Mouse (Mus musculus) brown adipose tissue, adult 24 weeks (tissue): ENCODE data around the gene Slc9c1. TPM values are rescaled to one million over a fixed set of nuclear protein-coding genes. Genes with fewer than 3 reads are reported as not detected.

ENCODE experiments used
- H3K27ac ChIP-seq: fragments of 200-500 bp; replicated peaks from 2 replicates; pipeline ENCODE4 v1.5.1; 2012; ENCODE audit warnings: low read depth, mild to moderate bottlenecking, low read length
- H3K4me1 ChIP-seq: fragments of 200-500 bp; 2 replicates; pipeline ENCODE4 v1.6.1; 2012; ENCODE audit warnings: low read length, mixed read lengths; ENCODE audit not compliant: control insufficient read depth, insufficient read depth, insufficient read length
- H3K4me3 ChIP-seq: fragments of 200-500 bp; 2 replicates; pipeline ENCODE4 v1.5.1; 2012; ENCODE audit warnings: low read depth, mild to moderate bottlenecking, low read length, moderate library complexity; ENCODE audit not compliant: insufficient read depth
- polyA plus RNA-seq: library from polyadenylated mRNA; stranded (reverse); fragments of >200 nt; gene quantifications from 2 replicates; pipeline ENCODE4 v1.2.4, GENCODE M21; 2012; ENCODE audit not compliant: missing spikeins, insufficient read depth, insufficient read length

The Slc9c1 gene
- polyA plus RNA-seq, 1 experiment = not detected

GRCm38 (mm10) chr16:45643944-45644343 is 108.8 kb downstream of the Slc9c1 start:
- Histone ChIP-seq H3K27ac (0 out of 2 replicates have a peak overlapping the region, but pooled peaks have one; percentile 24), H3K4me3 (no peak overlapping the region), H3K4me1 (peaks cover 2% of the 10 kb centered on the region; the same call in 1 of the 2 replicates)

GRCm38 (mm10) chr16:45644380-45644779 is 109.3 kb downstream of the Slc9c1 start:
- Histone ChIP-seq H3K4me1 (peaks cover 2% of the 10 kb centered on the region; the same call in 1 of the 2 replicates), H3K4me3 (no peak overlapping the region), H3K27ac (0 out of 2 replicates have a peak overlapping the region, but pooled peaks have one; percentile 24)

- H3K4me1 ChIP-seq = no peaks in the 10 kb centered on the region
- no peak overlapping the region for H3K4me3 ChIP-seq
- peak overlapping the region; percentile 45; the same call in 1 of the 2 replicates for H3K27ac ChIP-seq
These were observed 116.4 kb downstream of the Slc9c1 start for GRCm38 (mm10) chr16:45651497-45651896.

- H3K4me3 ChIP-seq = no peak overlapping the region
- no peaks in the 10 kb centered on the region for H3K4me1 ChIP-seq
- H3K27ac ChIP-seq = no peak overlapping the region
These were observed 118.2 kb downstream of the Slc9c1 start for GRCm38 (mm10) chr16:45653009-45653933.

GRCm38 (mm10) chr16:45653934-45654332 is 118.8 kb downstream of the Slc9c1 start, which contains the start of gene BC016579:
Gene BC016579, minus strand, starts transcription at chr16:45654068.
- no peak within 1 kb of the TSS for H3K27ac ChIP-seq
- no peak within 1 kb of the TSS for H3K4me3 ChIP-seq
- no peaks in the 10 kb centered on the region for H3K4me1 ChIP-seq

- Histone ChIP-seq H3K4me1 (no peaks in the 10 kb centered on the region), H3K27ac (no peak overlapping the region), H3K4me3 (no peak overlapping the region)
These were observed 119.4 kb downstream of the Slc9c1 start for GRCm38 (mm10) chr16:45654465-45654864.

Other genes starting within 250 kb of the Slc9c1 start
- gene Cd200, start 126.3 kb upstream of the Slc9c1 start, polyA plus RNA-seq = 39.3 and 47.9 TPM in 2 replicates
- gene Gm609, start 42.3 kb upstream of the Slc9c1 start, polyA plus RNA-seq = not detected in 2 replicates
- not detected in 2 replicates for gene Gm17783, start 3.3 kb upstream of the Slc9c1 start, polyA plus RNA-seq
- 0.48 TPM in 1 of 2 replicates, not detected in the other for gene Gcsam, start 75.1 kb downstream of the Slc9c1 start, polyA plus RNA-seq
- gene BC016579, start 118.8 kb downstream of the Slc9c1 start, polyA plus RNA-seq = not detected in 2 replicates
- gene Tmprss7, start 158.3 kb downstream of the Slc9c1 start, polyA plus RNA-seq = not detected in 2 replicates
- not detected in 2 replicates for gene Tagln3, start 189.3 kb downstream of the Slc9c1 start, polyA plus RNA-seq
- gene Abhd10, start 207.6 kb downstream of the Slc9c1 start, polyA plus RNA-seq = 9.8 and 18.2 TPM in 2 replicates